8 mouse cellular contexts compared by ENCODE assay signal in the genomic region with DNA sequence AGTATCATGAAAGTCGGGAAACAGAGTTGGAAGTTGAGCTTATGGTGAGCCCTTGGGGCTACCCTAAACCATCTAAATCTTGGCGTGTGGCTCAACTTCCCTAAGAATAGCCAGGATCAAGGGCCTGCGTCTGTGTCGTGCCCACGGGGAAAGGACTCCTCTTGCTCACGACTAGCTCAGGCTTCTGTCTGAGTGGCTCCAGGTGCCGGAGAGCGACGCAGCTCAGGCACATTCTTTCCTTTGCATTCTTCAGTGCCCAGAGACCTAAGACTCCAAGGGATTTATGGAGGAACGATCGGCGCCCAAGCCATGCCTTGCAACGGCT. TPM values are rescaled to one million over a fixed set of nuclear protein-coding genes. Genes with fewer than 3 reads are reported as not detected.
DNase-seq lines count a peak whose midpoint lies in the region; ATAC-seq and TF ChIP-seq lines count a peak whose summit lies in the region.

No protein-coding gene starts in this region.

- H3K4me2 ChIP-seq in liver, embryonic 16.5 days (ENCODE audit: low read depth, low read length) = peak overlapping the region; percentile 90

- ATAC-seq in cerebellum, adult (ENCODE audit: insufficient number of reproducible peaks, low FRiP score, low TSS enrichment) = peak; percentile 60
- ATAC-seq in liver, embryonic 16.5 days (ENCODE audit: low read depth) = no peak

- H3K4me1 ChIP-seq in thymus, adult 2 months (replicated peaks; ENCODE audit: control insufficient read depth, insufficient read depth, low read length) = peaks cover 4% of the 10 kb centered on the region
- no peaks in the 10 kb centered on the region; the same call in 1 of the 2 replicates for H3K4me1 ChIP-seq in liver, embryonic 16.5 days (ENCODE audit: control insufficient read depth, low read depth, low read length)

- H3K36me3 ChIP-seq in thymus, adult 2 months (ENCODE audit: control insufficient read depth, insufficient read depth, low read length) = no peaks in the 10 kb centered on the region
- no peaks in the 10 kb centered on the region for H3K36me3 ChIP-seq in liver, embryonic 16.5 days (ENCODE audit: control insufficient read depth, insufficient read depth)

- no peak for DNase-seq in cerebellum, adult 18-20 months
- no peak for DNase-seq in thymus, adult 2 months
- DNase-seq in thymus, postnatal 14 days = no peak
- DNase-seq in left cerebral cortex, postnatal 14 days (ENCODE audit: low spot score in 2 of 2) = no peak
- DNase-seq in layer of hippocampus, postnatal 25 days (ENCODE audit: extremely low spot score in 1 of 2, low spot score in 1 of 2) = no peak
- DNase-seq in layer of hippocampus, adult 11-12 months (ENCODE audit: low spot score) = no peak

- no peaks in the 10 kb centered on the region for H3K27me3 ChIP-seq in thymus, adult 2 months (ENCODE audit: control insufficient read depth, insufficient read depth, low read length)
- H3K27me3 ChIP-seq in liver, embryonic 16.5 days (ENCODE audit: control insufficient read depth, insufficient read depth, low read depth, low read length) = peaks cover 7% of the 10 kb centered on the region

- H3K4me3 ChIP-seq in thymus, adult 2 months (ENCODE audit: control insufficient read depth, insufficient read depth, low read length) = peak overlapping the region; percentile 52
- H3K4me3 ChIP-seq in liver, embryonic 16.5 days (ENCODE audit: low read depth, low read length) = peak overlapping the region; percentile 83

- peak overlapping the region; percentile 32; the same call in 1 of the 2 replicates for H3K9ac ChIP-seq in liver, embryonic 16.5 days (ENCODE audit: low read depth, low read length)

- no peaks in the 10 kb centered on the region for H3K9me3 ChIP-seq in liver, embryonic 16.5 days (replicated peaks; ENCODE audit: control insufficient read depth, low read length)

- TF ChIP-seq CTCF in thymus, adult 2 months (IDR thresholded peaks at IDR 0.05; ENCODE audit: borderline replicate concordance, control insufficient read depth, extremely low read depth, insufficient read depth, low read length, poor library complexity) = no peak

- intact Hi-C loops in left cerebral cortex, postnatal 14 days (cut with DNase I) = loop anchor here (2.0 to 5.0 kb wide), 3 partner anchors 106 to 221 kb away; no protein-coding TSS in a partner anchor

- no peak overlapping the region for H3K27ac ChIP-seq in thymus, adult 2 months (ENCODE audit: control insufficient read depth, insufficient read depth, low read length)
- peak overlapping the region; percentile 87 for H3K27ac ChIP-seq in liver, embryonic 16.5 days (ENCODE audit: low read length)

- 6% methylated on average over 13 of the region's 13 CpGs for WGBS in thymus, adult 2 months
- WGBS in liver, embryonic 16.5 days (ENCODE audit: insufficient replicate concordance) = under 1% methylated on average over 13 of the region's 13 CpGs

- TF ChIP-seq POLR2A in thymus, adult 2 months (IDR thresholded peaks at IDR 0.05; ENCODE audit: control insufficient read depth, extremely low read depth, insufficient read depth, low read length, poor library complexity) = no peak

RNA-seq across cellular contexts. Expression of a gene that starts 0.7 kb away (rescaled TPM):
- 0.80 and 1.3 TPM in 2 replicates for polyA plus RNA-seq in thymus, adult 2 months (2012; rRNA removed)
- 9.9 and 10.6 TPM in 2 replicates for polyA plus RNA-seq in liver, embryonic 16.5 days (2015; fragmentation: Nextera tagmentation; extraction: Ambion mirVana)
- total RNA-seq in left cerebral cortex, postnatal 14 days (2021) = 100 to 1,000 TPM; 121 to 124 TPM
- 100 to 1,000 TPM; 130 to 134 TPM for total RNA-seq in layer of hippocampus, postnatal 25 days (2021)
